Mouse (Mus musculus): ENCODE measurements around the gene Wfdc6a. TPM values are rescaled to one million over a fixed set of nuclear protein-coding genes. Genes with fewer than 3 reads are reported as not detected.
"Not testable (repeated sequence)": the region's sequence is repeated elsewhere in the genome, so short reads cannot be mapped to it uniquely, and the experiment has no call there.

The Wfdc6a gene
- total RNA-seq (2021) = not detected

DNA sequence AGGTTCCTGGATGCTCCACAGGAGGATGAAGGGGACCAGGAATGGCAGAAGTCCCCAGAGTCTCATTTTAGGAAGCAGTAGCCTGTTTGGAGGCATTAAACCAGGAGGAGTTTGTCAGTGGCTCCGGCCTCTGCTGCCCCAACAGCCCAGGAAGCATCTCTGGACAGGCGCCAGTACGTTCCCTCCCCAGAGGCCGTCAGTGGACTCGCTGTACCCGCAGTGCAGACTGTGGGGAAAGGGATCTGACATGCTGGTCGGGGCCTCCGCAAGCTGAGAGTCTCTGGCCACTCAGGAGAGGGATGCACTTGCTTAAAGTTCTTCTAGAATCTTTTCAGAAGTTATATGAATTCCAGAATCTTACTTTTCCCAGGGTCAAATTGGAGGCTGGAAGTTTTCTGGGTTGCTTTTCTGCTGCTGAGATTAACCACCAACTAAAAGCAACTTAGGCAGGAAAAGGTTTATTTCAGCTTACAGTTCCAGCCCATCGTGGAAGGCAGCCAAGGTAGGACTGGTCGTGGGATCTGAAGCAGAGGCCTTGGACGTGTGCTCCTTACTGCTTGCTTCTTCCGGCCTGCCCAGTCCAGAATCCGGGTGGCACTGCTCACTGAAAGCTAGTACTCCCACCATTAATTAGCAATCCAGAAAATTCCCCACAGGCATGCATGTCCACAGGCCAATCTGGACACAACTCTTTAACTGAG is at the start of gene Wfdc6a:
Gene Wfdc6a, minus strand, starts transcription at position 423 of the 701 bp plus-strand sequence.
- not testable (repeated sequence) for DNase-seq (ENCODE audit: extremely low spot score in 1 of 2, low spot score in 1 of 2)

- no peak for DNase-seq (ENCODE audit: extremely low spot score in 1 of 2, low spot score in 1 of 2)
Measured at GRCm38 (mm10) chr2:164621775-164622174, 36.5 kb upstream of the Wfdc6a start.

DNA sequence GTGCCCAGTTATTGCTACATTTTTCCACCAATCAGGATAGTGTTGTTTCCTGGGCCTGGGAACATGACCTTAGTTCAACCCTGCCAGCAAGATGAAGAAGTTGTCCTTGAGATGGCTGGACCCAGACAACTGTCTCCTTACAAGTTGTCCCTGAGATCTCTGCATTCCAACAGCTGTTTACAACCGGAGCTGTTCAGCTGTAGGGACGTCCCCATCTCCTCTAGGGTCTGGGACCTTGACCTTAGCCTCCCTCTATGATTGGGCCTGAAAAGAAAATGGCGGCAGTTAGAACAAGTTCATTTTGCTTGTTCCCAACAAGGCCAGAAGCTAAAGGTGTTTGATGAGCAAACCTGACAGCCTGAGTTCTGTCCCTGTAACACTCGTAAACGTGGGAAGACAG is 33.8 kb upstream of the Wfdc6a start:
- no peak for DNase-seq (ENCODE audit: extremely low spot score in 1 of 2, low spot score in 1 of 2)

GRCm38 (mm10) chr2:164615386-164615785 is 30.1 kb upstream of the Wfdc6a start:
- DNase-seq (ENCODE audit: extremely low spot score in 1 of 2, low spot score in 1 of 2) = no peak

GRCm38 (mm10) chr2:164613471-164613870 is 28.2 kb upstream of the Wfdc6a start, which contains the start of the genes Wfdc6b and Wfdc8:
Gene Wfdc6b (plus strand): TSS chr2:164613522.
Gene Wfdc8 (minus strand): TSS chr2:164613626.
- not testable (repeated sequence) for DNase-seq (ENCODE audit: extremely low spot score in 1 of 2, low spot score in 1 of 2)

GRCm38 (mm10) chr2:164608781-164609180 is 23.5 kb upstream of the Wfdc6a start:
- no peak for DNase-seq (ENCODE audit: extremely low spot score in 1 of 2, low spot score in 1 of 2)

DNA sequence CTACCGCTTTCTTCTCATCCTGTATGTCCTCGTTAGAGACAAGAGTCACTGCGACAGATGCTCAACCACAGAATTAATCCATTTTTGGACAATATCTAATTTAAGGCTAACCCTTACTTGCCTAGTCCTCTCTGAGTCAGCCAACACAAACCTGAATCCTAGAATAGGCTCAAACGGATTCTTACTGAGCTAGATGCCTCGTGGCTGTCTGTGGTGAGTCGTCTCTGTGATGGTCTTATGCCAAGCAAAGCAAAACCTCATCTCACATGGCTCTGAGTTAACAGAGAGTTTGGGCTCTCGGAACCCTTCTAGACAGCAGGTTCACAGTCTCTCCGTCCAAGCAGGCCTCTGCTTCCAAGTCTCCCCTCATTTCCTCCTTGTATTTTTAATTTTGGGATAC is 19.2 kb upstream of the Wfdc6a start:
- DNase-seq (ENCODE audit: extremely low spot score in 1 of 2, low spot score in 1 of 2) = no peak

DNA sequence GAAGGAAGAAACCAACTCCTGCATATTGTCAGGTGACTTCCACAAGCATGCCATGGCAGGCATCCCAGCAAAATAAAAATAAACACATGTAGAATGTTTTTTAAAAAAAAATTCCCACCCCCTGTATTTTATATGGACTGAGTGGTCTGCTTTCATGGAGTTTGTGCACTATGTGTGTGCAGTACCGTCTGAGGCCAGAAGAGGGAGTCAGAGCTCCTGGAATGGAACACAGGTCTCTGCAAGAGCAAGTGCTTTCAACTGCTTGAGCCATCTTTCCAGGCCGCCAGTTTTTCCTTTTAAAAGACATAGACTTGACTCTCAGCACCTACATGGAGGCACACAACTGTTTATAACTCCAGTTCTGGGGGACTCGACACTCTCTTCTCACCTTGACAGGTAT is 18.2 kb upstream of the Wfdc6a start:
- DNase-seq (ENCODE audit: extremely low spot score in 1 of 2, low spot score in 1 of 2) = no peak

GRCm38 (mm10) chr2:164600179-164600578 is 14.9 kb upstream of the Wfdc6a start:
- DNase-seq (ENCODE audit: extremely low spot score in 1 of 2, low spot score in 1 of 2) = no peak

DNA sequence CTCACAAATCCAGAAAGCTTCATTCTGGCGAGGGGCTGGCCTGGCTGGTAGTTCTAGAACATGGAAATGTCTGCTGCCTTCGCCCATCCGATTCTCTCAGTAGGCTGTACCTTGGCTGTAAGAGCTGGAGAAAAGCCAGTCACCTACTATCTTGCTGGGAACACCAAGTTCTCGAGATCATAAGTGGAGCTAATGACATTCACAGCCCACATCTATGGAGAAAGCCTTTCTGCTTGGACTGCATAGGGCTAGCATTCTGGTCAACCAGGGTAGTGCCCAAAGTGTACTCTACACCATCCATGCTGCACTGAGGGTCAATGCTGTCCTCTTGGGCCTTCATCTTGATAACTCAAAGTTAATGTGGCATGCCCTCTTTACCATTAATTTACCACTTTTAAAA is 8.2 kb upstream of the Wfdc6a start, which contains the start of gene Eppin:
Gene Eppin, minus strand, starts transcription at position 101 of the 400 bp plus-strand sequence.
- no peak for DNase-seq (ENCODE audit: extremely low spot score in 1 of 2, low spot score in 1 of 2)

- peak in 1 of 2 experiments; percentile 16 for DNase-seq (ENCODE audit: extremely low spot score in 1 of 2, low spot score in 1 of 2)
Measured at GRCm38 (mm10) chr2:164592014-164592413, 6.8 kb upstream of the Wfdc6a start.

DNA sequence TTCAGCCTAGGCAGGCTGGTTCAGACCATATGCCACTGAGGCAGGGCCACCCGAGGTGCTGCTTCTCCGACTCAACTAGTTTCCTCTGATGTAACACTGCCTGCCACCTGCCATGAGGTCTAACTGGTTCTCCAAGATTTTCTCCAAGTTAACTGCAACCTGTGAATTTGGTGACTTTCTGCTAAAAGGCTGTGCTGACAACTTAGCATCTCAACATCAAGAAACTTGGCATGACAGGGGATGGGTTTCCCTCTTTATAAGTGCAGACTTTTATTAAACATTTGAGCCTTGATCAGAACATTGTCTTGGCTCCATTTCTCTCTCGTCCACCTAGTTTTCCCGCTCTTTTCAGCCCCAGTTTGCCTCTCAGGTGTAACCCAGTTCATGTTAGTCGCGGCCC is 11.9 kb downstream of the Wfdc6a start, which contains the start of gene Spint3:
Gene Spint3, minus strand, starts transcription at position 101 of the 400 bp plus-strand sequence.
- not testable (repeated sequence) for DNase-seq (ENCODE audit: extremely low spot score in 1 of 2, low spot score in 1 of 2)

DNA sequence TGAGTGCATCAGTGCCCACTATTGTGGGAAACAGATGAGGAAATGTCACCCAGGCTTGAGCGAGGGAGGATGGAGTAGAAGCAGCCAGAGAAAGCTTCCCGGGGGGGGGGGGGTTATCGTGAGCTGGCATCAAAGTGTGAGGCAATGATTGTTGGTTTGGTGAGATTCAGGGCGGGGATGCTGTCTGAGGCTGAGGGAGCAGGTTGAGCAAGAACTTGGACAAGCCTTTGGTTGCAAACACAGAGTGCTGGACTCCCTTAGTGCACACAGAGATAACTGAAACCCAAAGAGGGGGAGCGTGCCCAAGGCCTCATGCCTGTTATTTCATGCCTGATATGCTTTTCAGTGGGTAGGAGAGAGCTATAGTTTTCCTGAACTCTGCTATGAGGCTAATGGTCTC is 17.8 kb downstream of the Wfdc6a start:
- DNase-seq (ENCODE audit: extremely low spot score in 1 of 2, low spot score in 1 of 2) = no peak

GRCm38 (mm10) chr2:164566997-164567396 is 18.2 kb downstream of the Wfdc6a start:
- no peak for DNase-seq (ENCODE audit: extremely low spot score in 1 of 2, low spot score in 1 of 2)

- no peak for DNase-seq (ENCODE audit: extremely low spot score in 1 of 2, low spot score in 1 of 2)
Measured at GRCm38 (mm10) chr2:164564346-164564745, 20.9 kb downstream of the Wfdc6a start.

- peak in 1 of 2 experiments; percentile 20 for DNase-seq (ENCODE audit: extremely low spot score in 1 of 2, low spot score in 1 of 2)
Measured at GRCm38 (mm10) chr2:164563339-164564038, 21.8 kb downstream of the Wfdc6a start.

GRCm38 (mm10) chr2:164562391-164563188 is 22.7 kb downstream of the Wfdc6a start, which contains the start of gene Wfdc2:
Gene Wfdc2 (plus strand): TSS chr2:164562413.
- no peak for DNase-seq (ENCODE audit: extremely low spot score in 1 of 2, low spot score in 1 of 2)

- DNase-seq (ENCODE audit: extremely low spot score in 1 of 2, low spot score in 1 of 2) = no peak
Measured at GRCm38 (mm10) chr2:164560106-164560505, 25.1 kb downstream of the Wfdc6a start.

DNA sequence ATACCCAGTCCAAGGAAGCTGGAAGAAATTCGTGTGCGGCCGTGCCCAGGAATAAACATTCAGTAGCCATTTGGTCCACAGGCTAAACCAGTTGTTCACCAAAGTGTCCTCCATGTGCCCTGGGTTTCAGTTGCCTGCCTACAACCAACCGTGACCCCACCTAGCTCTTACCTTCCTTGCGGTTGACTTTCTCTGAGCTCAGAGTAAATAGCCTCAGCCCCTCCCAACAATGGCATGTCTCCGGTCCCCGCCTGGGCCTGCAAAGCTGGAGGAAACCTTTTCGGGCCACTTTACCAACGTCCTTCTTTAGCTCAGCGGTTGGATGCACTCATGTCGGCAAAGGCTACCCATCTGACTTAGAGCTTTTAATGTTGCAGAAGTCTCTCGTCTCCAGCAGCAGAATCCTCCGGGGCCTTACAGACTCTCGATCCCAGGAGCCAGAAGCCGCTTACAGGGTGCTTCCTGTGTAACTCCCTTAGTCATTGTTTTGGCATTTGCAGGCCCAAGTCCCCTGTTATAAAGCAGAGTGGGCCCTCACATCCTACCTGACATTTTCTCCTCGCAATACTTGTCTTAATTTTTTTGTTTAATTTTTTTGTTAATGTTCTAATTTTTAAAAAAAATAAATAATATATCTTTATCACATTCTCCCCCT is 26.1 kb downstream of the Wfdc6a start:
- DNase-seq (ENCODE audit: extremely low spot score in 1 of 2, low spot score in 1 of 2) = no peak

DNA sequence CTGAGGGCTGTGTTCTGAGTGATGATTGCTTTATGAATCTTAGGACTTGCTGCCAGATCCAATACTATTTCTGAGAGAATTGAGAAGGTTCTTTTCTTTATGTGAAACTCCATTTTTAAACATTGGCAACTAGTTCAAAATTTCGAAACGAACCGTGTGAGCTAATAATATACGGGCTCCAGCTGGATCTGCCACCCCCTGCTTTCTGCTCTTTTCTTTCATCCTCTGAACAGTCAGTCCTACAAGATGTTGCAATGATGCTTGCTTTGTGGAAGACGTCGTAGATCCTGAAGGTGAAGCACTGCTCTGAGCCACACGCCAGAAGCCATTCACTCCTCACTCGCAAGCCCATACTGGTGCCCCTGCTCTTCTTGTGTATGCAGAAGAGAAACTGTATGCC is 26.8 kb downstream of the Wfdc6a start:
- DNase-seq (ENCODE audit: extremely low spot score in 1 of 2, low spot score in 1 of 2) = no peak
